Mouse (Mus musculus) adrenal gland, adult (tissue): ENCODE results near the gene Grasp.
A peak's percentile ranks its signal among the peaks of the same experiment; 100 is the strongest.

Source experiments
- DNase-seq, 2 experiments: peaks; one replicate each; pipeline ENCODE4 v3.0.0; 2022 to 2023; ENCODE audit warnings: low spot score in 1 of 2; ENCODE audit not compliant: inconsistent age in 2 of 2

Gene Grasp

DNA sequence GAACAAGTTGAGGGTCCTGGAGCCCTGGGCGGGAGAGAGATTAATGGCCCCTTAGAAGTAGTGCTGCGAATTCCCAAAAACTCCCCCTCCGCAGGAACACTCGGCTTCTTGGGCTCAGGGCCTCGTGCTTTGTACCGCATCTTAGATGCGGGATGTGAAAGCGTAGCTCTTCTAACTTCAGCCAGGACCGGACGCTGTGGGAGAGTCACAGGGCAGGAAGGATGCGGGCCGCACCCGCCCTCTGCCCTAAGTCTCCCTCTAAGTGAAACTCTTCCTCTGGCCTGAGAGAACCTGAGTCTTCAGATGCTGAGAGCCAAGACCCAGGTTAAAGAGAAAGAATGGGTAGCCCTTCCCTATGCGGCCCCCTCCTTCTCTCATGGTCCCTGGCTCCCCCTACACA lies 989 bp downstream of the Grasp start:
- DNase-seq: peak in 1 of 2 experiments; percentile 73

DNA sequence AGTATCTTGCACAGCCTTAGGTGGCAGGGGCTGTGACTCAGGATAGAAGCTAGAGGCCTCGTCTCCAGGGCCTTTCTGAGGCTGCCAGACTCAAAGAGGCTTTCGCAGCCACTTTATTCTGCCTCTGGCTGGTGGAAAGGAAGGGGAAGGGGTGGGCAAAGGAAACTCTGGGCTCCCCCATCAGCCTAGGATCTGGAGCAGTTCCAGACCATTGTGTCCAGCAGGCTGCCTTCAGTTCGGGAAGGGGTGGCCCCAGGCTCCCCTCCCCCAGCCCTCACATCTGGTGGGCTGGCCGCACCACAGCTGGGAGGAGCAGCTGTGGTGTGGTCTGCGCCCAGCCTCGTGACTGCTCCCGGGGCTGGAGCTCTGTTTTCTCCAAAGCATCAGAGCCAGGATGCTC lies 4.0 kb downstream of the Grasp start:
- DNase-seq: peak; percentile 76 to 77

DNA sequence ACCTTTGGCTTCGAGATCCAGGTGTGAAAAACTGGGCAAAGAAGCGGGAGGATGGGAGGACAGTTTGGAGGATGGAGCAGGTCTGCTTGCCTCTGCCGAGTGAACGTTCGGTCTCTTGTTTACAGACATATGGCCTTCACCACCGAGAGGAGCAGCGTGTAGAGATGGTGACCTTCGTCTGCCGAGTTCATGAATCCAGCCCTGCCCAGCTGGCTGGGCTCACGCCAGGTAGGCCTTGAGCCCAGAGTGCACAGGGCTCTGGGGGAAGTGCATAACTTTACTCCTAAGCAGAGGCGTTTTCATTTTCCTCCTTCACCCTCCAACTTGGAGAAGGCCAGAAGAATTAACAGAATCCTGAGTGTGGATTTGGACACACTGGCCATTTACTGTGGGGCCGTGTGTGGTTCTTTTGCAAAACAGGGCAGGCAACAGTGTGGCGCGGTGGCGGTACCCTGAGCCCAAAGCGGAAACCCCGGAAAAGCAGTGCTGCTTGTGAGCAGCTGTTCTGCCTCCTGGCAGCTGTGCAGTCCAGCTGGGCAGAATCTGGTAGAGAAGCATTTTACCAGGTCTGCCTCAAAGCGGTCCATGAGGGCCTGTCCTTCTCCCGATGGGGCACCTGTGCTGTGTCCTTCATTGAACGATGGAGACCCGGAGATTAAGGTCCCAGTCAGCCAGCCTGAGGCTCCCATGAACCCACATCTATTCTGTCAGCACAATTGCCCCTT lies 5.0 kb downstream of the Grasp start:
- peak; percentile 85 to 91 for DNase-seq

DNA sequence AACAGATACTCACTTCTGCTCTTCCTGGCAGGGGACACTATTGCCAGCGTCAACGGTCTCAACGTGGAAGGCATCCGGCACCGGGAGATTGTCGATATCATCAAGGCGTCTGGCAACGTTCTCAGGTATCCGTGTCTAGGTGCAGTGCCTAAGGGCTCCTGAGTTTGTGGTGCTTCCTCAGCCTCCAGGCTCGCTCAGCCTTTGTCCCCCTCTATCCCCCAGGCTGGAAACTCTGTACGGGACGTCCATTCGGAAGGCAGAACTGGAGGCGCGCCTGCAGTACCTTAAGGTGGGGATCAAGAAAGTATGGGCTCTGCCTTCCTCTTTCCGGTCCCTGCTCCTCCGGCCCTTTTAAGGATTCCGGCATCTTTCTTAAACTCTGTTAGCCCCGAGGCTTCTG lies 6.5 kb downstream of the Grasp start:
- DNase-seq: no peak

DNA sequence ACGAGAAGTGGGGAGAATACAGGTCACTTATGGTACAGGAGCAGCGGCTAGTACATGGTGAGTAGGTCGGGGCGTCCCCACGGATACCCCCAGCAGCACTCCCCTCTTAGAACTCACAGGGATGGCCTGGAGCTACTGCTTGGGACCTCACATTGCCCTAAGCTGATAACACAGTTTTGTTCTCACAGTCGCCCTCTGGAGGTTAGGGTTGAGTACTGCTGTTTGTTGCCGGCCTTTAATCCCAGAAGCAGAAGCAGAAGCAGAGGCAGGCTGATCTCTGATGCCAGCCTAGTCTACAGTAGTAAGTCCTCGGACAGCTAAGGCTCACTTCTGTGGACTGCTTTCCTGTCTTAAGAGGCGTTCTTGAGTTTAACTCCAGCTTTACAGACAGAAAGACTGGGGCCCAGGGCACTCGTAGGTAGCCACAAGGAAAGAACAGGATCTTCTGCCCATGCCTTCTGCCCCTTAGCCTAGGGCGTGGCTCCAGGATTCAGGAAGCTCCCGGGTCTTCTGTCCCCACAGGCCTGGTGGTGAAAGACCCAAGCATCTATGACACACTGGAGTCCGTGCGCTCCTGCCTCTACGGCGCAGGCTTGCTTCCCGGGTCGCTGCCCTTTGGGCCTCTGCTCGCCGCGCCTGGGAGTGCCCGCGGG lies 7.1 kb downstream of the Grasp start:
- DNase-seq: peak in 1 of 2 experiments; percentile 78

DNA sequence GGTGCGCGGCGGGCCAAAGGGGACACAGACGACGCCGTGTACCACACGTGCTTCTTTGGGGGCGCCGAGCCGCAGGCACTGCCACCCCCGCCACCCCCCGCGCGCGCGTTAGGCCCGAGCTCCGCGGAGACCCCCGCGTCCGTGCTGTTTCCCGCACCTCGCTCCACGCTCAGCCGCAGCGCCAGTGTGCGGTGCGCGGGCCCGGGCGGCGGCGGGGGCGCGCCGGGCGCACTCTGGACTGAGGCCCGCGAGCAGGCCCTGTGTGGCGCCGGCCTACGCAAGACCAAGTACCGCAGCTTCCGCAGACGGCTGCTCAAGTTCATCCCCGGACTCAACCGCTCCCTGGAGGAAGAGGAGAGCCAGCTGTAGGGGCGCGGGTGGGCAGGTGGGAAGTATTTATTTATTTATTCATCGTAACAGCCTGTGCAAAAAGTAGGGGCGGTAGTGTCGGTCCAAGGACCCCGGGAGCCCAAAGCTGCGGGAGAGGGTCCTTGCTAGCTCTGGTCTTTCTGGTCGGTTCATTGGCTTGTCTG lies 7.7 kb downstream of the Grasp start:
- DNase-seq: no peak

DNA sequence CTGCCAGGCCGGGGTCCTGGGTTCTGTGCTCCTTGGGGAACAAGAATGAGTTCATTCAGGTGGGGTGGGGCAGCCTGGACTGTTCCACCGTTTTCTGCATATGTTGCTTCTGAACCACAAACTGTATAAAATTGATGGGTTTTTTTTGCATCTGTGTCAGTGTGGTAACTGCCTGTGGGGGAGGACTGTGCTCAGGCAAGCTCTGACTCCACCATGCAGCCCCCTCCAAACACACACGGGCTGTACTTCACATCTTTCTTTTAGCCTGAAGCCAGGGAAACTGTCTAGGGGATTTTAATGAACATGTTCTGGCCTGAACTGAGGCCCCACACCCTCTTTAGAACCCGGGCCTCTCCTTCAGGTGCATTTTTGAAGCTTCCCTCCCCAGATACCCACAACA lies 8.6 kb downstream of the Grasp start:
- no peak for DNase-seq

DNA sequence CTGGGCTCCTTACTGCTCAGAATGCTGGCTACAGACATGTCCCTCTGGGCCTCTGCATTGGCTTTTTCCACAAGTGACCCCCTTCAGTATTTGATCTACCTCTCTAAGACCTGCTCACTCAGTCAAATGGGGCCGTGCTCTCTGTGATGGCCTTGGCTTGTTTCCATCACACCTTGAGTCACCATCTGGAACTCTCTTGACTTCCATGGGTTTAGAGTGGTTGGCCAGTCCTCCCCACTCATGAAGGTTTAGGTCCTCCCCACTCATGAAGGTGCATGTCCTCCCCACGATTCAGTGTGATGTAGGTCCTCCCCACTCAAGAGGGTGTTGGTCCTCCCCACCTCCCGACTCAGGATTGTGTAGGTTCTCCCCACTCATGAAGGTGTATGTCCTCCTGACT lies 9.2 kb downstream of the Grasp start:
- DNase-seq: peak in 1 of 2 experiments; percentile 73

DNA sequence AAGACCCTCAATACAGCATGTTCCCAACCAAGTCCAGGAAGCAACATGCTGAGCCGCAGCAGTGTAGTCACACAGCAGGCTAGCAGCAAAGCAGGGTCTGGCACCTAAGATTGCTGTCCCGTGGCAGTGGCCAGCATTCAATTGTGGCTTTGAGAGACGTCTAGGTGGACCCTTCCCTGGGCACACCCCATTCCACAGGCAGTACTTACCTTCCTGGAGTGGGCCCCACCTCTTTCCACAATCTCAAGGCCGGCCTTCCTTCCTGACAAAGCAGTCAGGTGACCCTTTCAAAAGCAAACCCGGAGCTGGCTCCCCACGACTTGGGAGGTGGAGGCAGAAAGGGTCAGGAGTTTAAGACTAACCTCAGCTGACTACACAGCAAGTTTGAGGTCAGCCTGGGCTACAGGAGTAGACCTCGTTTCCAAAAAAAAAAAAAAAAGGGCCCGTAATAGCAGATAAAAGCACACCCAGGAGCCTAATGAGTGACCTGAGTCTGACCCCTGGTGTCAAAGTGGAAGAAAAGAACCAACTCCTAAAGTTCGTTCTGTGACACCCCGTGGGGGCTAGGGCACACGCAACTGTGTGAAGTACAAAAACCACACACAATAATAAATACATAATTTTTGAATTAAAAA lies 9.8 kb downstream of the Grasp start:
- no peak for DNase-seq

DNA sequence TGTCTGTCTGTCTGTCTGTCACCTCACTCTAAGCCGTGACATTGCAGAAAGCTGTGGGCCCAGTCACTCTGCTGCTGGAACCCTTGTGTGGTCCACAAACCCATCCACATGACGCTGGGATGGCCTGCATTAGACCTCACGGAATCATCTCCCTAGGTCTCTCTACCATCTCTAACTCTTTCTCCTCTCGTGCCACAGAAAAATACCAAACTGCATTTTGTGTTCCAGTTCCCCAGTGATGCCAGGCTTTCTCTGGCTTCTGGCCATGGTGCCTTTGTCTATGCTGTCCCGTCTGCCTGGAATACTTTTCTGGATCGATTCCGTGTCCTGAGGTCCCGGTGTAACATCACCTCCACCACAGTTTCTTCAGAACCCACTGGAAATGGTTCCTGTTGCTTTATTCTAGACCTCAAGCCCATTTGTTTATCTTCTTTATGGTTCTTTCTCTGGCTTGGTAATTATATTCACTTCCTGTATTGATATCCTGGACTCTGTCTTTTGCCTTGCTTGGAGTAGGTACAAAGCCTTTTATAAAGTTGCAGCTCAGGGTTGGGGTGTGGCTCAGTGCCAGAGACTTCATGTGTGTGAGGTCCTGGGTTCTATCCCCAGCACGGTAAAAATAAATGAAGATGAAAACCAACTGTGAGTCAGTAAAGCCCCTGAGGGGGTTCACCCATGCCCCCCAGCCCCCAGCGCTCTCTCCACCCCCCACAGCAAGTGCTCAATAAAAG lies 10.8 kb downstream of the Grasp start:
- DNase-seq: no peak

DNA sequence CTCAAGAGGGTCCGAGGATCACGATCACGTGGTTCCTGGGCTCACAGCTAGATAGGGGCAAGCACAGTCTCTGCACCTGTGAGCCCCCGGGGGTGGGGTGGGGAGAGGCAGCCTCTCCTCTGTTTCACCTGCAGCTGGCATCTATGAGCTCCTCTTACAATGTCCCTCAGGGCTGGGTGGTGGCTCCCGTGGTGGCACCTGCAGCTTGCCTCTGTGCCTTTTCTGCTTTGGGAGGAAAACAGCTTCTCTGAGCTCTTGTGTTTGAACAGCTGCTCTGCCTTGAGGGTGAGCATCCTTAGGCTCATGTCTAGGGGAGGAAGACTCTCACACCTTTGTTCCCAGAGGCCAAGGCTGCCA lies 11.3 kb downstream of the Grasp start:
- no peak for DNase-seq

DNA sequence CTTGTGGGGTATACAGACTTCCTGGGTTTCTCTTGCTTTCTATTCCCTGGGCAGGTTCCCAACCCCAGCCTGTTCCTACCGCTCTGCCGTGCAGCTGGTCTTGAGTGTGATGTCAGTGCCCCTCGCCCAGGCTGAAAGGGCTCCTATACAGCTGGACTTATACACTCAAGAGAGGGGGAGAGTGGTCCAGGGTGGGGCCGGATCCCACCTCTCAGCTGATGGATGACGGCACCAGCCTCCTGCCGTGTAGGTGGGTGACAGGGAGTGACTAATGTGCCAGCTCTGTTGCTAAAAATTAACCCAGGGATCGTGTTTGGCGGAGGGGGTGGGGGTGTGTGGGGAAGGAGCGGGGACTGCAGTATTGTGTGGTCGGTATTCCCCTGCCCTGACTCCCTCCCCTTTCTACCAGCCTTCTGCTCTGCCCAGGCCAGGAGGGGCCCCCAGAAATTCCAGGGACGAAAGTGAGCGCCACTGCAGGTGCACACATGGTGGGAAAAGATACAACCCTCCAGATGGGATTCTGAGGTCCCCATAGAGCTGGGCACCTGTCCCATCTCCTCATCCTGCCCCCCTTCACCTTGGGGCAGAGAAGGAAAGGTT lies 11.8 kb downstream of the Grasp start:
- no peak for DNase-seq

DNA sequence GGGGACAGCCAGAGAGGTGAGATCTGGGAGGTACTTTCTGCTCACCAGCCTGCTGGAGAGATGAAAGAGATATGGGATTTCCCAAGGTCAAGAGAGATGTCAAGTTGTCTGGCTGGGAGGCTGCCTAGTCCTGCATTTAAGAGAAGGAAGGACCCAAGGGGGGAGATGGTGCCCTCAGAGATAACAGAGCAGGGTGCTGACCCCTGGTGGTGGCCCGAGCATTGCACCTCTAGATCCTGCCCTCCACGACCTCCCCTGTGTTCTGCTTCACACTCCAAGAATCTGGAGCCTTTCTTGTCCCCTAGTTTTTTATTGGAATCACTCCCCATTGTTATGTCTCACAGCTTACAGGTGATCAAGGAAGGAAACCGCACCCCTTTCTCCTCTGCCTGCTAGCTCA lies 12.9 kb downstream of the Grasp start:
- DNase-seq: peak; percentile 75 to 92

DNA sequence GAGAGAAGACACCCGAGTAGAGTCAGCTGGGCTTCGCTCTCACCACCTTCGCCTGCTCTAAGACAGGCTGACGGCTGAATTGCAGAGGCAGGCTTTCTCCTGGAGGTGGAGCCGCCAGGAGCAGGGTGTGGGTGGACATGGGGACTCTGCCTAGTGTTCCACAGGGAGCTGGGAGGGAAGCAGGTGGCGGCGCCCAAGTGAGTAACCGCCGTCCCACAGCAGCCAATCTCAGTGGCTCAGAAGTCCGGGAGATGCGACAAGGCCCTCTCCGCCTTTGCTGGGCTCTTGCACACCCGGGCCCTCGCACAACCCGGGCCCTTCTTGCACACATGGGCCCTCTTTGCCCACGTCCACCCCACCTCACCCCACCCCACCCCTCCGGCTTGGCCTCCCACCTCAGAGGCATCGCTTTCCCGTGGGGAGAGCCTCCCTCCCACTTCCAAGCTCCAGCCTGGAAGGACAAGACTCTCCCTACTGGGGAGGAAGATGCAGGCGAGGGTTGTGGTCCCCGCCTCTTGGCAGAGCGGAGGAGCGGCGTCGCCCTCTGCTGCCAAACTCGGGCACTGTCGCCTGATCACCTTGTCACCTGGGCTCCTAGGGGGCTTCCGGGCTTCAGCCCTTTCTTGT lies 15.0 kb downstream of the Grasp start:
- peak; percentile 58 to 79 for DNase-seq

DNA sequence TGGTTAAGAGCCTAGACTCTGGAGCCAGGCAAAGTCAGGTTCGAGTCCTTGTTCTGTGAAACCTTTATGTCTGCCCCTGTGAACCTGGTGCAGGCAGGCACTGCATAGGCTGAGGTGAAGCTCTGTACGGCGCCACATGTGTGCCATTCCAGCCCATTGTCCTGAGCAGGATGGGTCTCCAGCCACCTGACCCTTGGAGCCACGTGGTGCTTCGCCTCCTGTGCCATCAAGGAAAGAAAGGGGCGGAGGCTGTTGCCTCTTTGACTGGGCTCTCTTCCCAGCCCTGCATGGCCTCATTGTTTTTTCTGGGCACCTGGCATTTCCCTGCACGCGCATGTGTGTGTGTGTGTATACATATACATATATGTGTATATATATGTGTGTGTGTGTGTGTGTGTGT lies 15.8 kb downstream of the Grasp start:
- DNase-seq: no peak

DNA sequence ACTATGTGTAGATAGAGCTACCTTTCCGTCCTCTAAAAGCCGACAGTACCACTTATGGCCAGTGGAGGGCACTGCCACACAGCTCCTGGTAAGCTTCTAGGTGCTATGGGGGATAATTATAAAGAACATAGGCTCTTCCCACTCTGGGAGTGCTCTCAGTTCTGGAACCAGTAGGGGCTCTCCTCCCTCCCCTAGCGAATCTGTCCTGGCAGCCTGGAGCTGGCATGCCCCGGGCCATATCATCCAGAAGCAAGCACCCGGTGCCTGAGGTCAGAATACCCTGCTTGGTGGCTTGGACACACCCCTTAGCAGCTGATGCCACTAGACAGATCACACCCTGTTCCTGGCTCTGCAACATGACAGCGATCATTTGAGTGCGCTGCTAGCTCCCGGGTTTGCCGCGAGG lies 16.8 kb downstream of the Grasp start:
- DNase-seq: peak; percentile 89 to 97

DNA sequence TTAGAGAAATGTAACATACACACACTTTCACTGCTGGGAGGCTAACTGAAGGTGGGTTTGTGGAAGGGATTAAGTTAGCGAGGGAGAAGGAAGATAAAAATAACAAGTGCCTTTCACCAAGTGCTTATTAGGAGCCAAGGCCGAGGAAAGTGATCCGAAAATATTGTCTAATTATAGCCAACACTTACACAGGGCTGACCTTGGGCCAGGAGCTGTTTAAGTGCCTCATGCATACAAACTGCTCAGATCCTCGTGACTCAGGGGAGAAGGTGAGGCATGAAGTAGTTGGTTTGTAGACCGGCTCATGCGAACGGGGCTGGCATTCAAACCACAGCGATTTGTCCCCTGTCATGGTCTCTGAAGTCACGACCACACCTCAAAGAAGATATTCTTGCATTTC lies 17.2 kb downstream of the Grasp start:
- DNase-seq: no peak

DNA sequence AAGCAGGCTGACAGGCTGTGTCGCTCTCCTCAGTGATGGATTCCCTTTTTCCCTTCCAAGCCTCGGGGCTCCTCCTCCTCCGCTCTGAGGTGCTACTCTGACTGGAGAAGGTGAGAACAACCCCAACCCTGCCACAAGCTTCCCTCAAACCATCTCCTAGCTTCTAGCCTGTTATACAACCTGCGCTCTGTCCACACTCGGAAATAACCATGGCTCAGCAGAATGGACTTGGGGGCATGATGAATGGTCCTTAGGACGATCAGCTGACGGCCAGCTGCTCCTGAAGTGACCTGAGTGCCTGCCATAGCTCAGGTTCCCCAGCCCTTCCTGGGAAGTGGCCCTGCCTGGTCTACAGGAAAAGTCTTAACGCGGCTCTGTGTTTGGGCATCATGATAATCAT lies 17.9 kb downstream of the Grasp start:
- no peak for DNase-seq

DNA sequence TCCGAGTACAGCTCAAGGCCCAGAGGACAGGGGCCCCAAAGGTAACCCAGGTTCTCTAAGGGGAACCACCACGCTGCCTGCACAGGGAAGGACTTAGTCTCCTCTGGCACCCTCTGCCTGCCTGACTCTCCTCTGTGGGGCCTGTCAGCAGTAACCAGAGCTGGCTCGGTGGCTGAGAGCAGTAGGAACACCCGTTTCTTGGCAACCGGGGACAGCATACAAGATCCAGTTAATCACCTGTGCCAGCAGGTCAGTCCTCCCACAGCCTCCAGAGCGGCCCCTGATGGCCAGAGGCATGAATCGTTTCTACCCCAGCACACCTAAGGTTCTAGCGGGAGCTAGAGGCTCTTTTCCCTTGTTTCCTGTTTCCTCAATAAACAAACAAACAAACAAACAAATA lies 18.7 kb downstream of the Grasp start:
- DNase-seq: peak in 1 of 2 experiments; percentile 50

DNA sequence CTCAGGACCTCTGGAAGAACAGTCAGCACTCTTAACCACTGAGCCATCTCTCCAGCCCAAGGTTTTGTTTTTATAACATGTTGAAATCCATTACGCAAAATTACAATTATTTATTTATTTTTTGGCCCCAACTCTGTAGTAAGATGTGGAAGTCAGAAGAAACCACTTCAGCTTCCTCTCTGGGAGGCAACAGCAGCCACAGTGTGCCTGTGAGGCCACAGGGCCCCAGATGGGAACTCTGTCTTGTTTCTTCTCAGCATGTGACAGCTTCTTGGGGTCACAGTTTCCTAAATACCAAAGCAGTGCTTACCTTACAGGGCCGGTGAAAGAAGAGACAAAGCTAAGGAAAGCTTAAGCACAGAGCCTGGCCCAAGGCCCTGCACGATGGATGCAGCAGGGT lies 20.0 kb downstream of the Grasp start:
- DNase-seq: no peak
